Mouse (Mus musculus): ENCODE results near the gene Hacd2. TPM values are rescaled to one million over a fixed set of nuclear protein-coding genes. Genes with fewer than 3 reads are reported as not detected.

Hacd2 gene
- polyA plus RNA-seq, 1 experiment = 94.1 TPM

DNA sequence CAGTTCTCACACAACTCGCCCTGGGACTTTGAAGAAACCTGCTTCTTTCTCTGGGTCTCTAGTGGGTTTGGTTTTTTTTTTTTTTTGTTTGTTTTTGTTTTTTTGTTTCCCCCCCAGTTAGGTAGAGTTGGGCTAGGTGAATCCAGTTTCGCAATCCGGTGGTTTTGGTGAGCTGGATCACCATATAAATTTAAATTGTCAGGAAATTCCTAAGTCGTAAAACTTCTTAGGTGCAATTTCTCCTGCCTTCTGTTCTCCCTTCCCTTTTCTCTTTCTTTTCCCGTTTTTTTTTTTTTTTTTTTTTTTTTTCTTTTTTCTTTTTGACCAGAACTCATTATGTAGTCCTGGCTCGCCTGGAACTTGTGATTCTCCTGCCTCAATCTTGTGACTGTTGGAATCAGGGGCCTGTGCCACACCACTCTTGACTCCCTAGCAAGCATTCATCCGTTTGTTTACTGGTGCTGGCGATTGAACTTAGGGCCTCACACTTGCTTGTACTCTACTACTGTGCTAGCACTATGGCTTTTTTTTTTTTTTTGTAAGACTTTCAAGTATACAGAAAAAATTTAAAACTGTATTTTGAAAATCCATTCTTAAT lies 1.0 kb downstream of the Hacd2 start:
- Histone ChIP-seq H3K4me1 (ENCODE audit: control insufficient read depth, insufficient read depth, low read length) (no peaks in the 10 kb centered on the region), H3K4me3 (ENCODE audit: control insufficient read depth, low read depth, low read length) (peak overlapping the region; percentile 95), H3K27me3 (ENCODE audit: control insufficient read depth, insufficient read depth, low read length) (no peaks in the 10 kb centered on the region), H3K27ac (ENCODE audit: control insufficient read depth, insufficient read depth, low read depth, low read length) (peak overlapping the region; percentile 71), H3K36me3 (ENCODE audit: control insufficient read depth, insufficient read depth, low read length) (no peaks in the 10 kb centered on the region)
- TF ChIP-seq CTCF (IDR thresholded peaks at IDR 0.05; ENCODE audit: control insufficient read depth, insufficient read depth, insufficient replicate concordance, low read depth, low read length) (no peak), POLR2A (IDR thresholded peaks at IDR 0.05; ENCODE audit: control insufficient read depth, low read depth, low read length) (no peak)

GRCm38 (mm10) chr16:35024300-35024699 lies 2.1 kb downstream of the Hacd2 start:
- Histone ChIP-seq H3K27me3 (ENCODE audit: control insufficient read depth, insufficient read depth, low read length) (no peaks in the 10 kb centered on the region), H3K4me1 (ENCODE audit: control insufficient read depth, insufficient read depth, low read length) (no peaks in the 10 kb centered on the region), H3K36me3 (ENCODE audit: control insufficient read depth, insufficient read depth, low read length) (no peaks in the 10 kb centered on the region), H3K4me3 (ENCODE audit: control insufficient read depth, low read depth, low read length) (no peak overlapping the region), H3K27ac (ENCODE audit: control insufficient read depth, insufficient read depth, low read depth, low read length) (no peak overlapping the region)
- TF ChIP-seq POLR2A (IDR thresholded peaks at IDR 0.05; ENCODE audit: control insufficient read depth, low read depth, low read length) (no peak), CTCF (IDR thresholded peaks at IDR 0.05; ENCODE audit: control insufficient read depth, insufficient read depth, insufficient replicate concordance, low read depth, low read length) (no peak)

DNA sequence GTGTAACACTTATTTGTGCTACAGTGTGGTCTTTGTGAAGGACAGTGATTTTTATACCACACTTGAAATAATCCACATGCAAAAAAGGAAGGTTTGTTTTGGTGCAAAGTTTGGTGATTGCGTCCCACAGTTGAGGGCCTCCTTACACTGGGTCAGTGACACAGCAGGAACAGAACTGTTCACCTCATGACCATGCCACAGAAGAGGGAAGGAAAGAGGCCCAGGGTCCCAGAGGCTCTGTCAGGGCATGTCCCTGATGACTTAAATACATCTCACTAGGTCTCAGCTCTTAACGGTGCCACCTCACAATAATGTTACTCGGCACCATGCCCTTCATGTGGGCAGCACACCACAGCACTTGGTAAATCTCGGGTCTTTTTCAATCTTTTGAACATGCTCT lies 3.1 kb downstream of the Hacd2 start:
- TF ChIP-seq POLR2A (IDR thresholded peaks at IDR 0.05; ENCODE audit: control insufficient read depth, low read depth, low read length) = no peak
- TF ChIP-seq CTCF (IDR thresholded peaks at IDR 0.05; ENCODE audit: control insufficient read depth, insufficient read depth, insufficient replicate concordance, low read depth, low read length) = no peak
- H3K36me3 ChIP-seq (ENCODE audit: control insufficient read depth, insufficient read depth, low read length) = 0 out of 2 replicates have a peak, but pooled peaks cover 1% of the 10 kb centered on the region

GRCm38 (mm10) chr16:35033241-35033640 lies 11.0 kb downstream of the Hacd2 start:
- Histone ChIP-seq H3K36me3 (ENCODE audit: control insufficient read depth, insufficient read depth, low read length) (peaks cover 1% of the 10 kb centered on the region; the same call in 1 of the 2 replicates), H3K4me1 (ENCODE audit: control insufficient read depth, insufficient read depth, low read length) (peaks cover 5% of the 10 kb centered on the region), H3K4me3 (ENCODE audit: control insufficient read depth, low read depth, low read length) (no peak overlapping the region), H3K27ac (ENCODE audit: control insufficient read depth, insufficient read depth, low read depth, low read length) (no peak overlapping the region), H3K27me3 (ENCODE audit: control insufficient read depth, insufficient read depth, low read length) (no peaks in the 10 kb centered on the region)
- TF ChIP-seq POLR2A (IDR thresholded peaks at IDR 0.05; ENCODE audit: control insufficient read depth, low read depth, low read length) = no peak
- no peak for TF ChIP-seq CTCF (IDR thresholded peaks at IDR 0.05; ENCODE audit: control insufficient read depth, insufficient read depth, insufficient replicate concordance, low read depth, low read length)

More for the DNA sequence above, 3.1 kb downstream of the Hacd2 start:
- Histone ChIP-seq H3K4me3 (ENCODE audit: control insufficient read depth, low read depth, low read length) (no peak overlapping the region), H3K27me3 (ENCODE audit: control insufficient read depth, insufficient read depth, low read length) (no peaks in the 10 kb centered on the region), H3K27ac (ENCODE audit: control insufficient read depth, insufficient read depth, low read depth, low read length) (no peak overlapping the region), H3K4me1 (ENCODE audit: control insufficient read depth, insufficient read depth, low read length) (no peaks in the 10 kb centered on the region)

GRCm38 (mm10) chr16:35033809-35034577 lies 11.8 kb downstream of the Hacd2 start:
- TF ChIP-seq POLR2A (IDR thresholded peaks at IDR 0.05; ENCODE audit: control insufficient read depth, low read depth, low read length) (no peak), CTCF (IDR thresholded peaks at IDR 0.05; ENCODE audit: control insufficient read depth, insufficient read depth, insufficient replicate concordance, low read depth, low read length) (no peak)
- Histone ChIP-seq H3K36me3 (ENCODE audit: control insufficient read depth, insufficient read depth, low read length) (peaks cover 1% of the 10 kb centered on the region; the same call in 1 of the 2 replicates), H3K27me3 (ENCODE audit: control insufficient read depth, insufficient read depth, low read length) (no peaks in the 10 kb centered on the region), H3K27ac (ENCODE audit: control insufficient read depth, insufficient read depth, low read depth, low read length) (no peak overlapping the region), H3K4me1 (ENCODE audit: control insufficient read depth, insufficient read depth, low read length) (peaks cover 5% of the 10 kb centered on the region), H3K4me3 (ENCODE audit: control insufficient read depth, low read depth, low read length) (no peak overlapping the region)

- Histone ChIP-seq H3K4me3 (ENCODE audit: control insufficient read depth, low read depth, low read length) (no peak overlapping the region), H3K27me3 (ENCODE audit: control insufficient read depth, insufficient read depth, low read length) (no peaks in the 10 kb centered on the region), H3K36me3 (ENCODE audit: control insufficient read depth, insufficient read depth, low read length) (no peaks in the 10 kb centered on the region; the same call in 1 of the 2 replicates), H3K4me1 (ENCODE audit: control insufficient read depth, insufficient read depth, low read length) (peaks cover 5% of the 10 kb centered on the region), H3K27ac (ENCODE audit: control insufficient read depth, insufficient read depth, low read depth, low read length) (no peak overlapping the region)
- TF ChIP-seq CTCF (IDR thresholded peaks at IDR 0.05; ENCODE audit: control insufficient read depth, insufficient read depth, insufficient replicate concordance, low read depth, low read length) (no peak), POLR2A (IDR thresholded peaks at IDR 0.05; ENCODE audit: control insufficient read depth, low read depth, low read length) (no peak)
Measured at GRCm38 (mm10) chr16:35034971-35035370, 12.7 kb downstream of the Hacd2 start.

GRCm38 (mm10) chr16:35036754-35037153 lies 14.5 kb downstream of the Hacd2 start:
- TF ChIP-seq CTCF (IDR thresholded peaks at IDR 0.05; ENCODE audit: control insufficient read depth, insufficient read depth, insufficient replicate concordance, low read depth, low read length) (no peak), POLR2A (IDR thresholded peaks at IDR 0.05; ENCODE audit: control insufficient read depth, low read depth, low read length) (no peak)
- no peak overlapping the region; the same call in 1 of the 2 replicates for H3K27ac ChIP-seq (ENCODE audit: control insufficient read depth, insufficient read depth, low read depth, low read length)
- no peaks in the 10 kb centered on the region; the same call in 1 of the 2 replicates for H3K36me3 ChIP-seq (ENCODE audit: control insufficient read depth, insufficient read depth, low read length)
- H3K27me3 ChIP-seq (ENCODE audit: control insufficient read depth, insufficient read depth, low read length) = no peaks in the 10 kb centered on the region
- H3K4me3 ChIP-seq (ENCODE audit: control insufficient read depth, low read depth, low read length) = peak overlapping the region; percentile 62
- H3K4me1 ChIP-seq (ENCODE audit: control insufficient read depth, insufficient read depth, low read length) = peaks cover 5% of the 10 kb centered on the region

All from testis, adult 2 months (tissue).